Mouse (Mus musculus) brain, embryonic 14.5 days (tissue): ENCODE measurements around the gene Mrps17.

Experiments used
- CTCF ChIP-seq: fragments of 200-500 bp; IDR thresholded peaks from 2 replicates; pipeline ENCODE4 v1.5.1; 2012; ENCODE audit warnings: inconsistent platforms, mild to moderate bottlenecking, moderate library complexity, borderline replicate concordance; ENCODE audit not compliant: insufficient read depth, insufficient read length; ENCODE audit errors: extremely low read depth
- POLR2A ChIP-seq: fragments of 200-500 bp; IDR thresholded peaks from 2 replicates; pipeline ENCODE4 v1.6.1; 2012; ENCODE audit warnings: mild to moderate bottlenecking, inconsistent platforms, borderline replicate concordance; ENCODE audit not compliant: poor library complexity, insufficient read depth, insufficient read length, severe bottlenecking; ENCODE audit errors: extremely low read depth

GRCm38 (mm10) chr5:129703368-129703767 lies 11.9 kb upstream of the Mrps17 start:
- no peak for TF ChIP-seq POLR2A
- no peak for TF ChIP-seq CTCF
